Mouse (Mus musculus) bone marrow macrophage, adult 2 months (primary cell): ENCODE data around the gene Zc3h14.

ENCODE experiments used
- CTCF ChIP-seq: IDR thresholded peaks from 2 replicates; pipeline ENCODE4 v1.5.1; 2012; ENCODE audit warnings: low read depth, mild to moderate bottlenecking, low read length, moderate library complexity
- POLR2A ChIP-seq: IDR thresholded peaks from 2 replicates; pipeline ENCODE4 v1.6.1; 2012; ENCODE audit warnings: mild to moderate bottlenecking, low read depth, low read length, borderline replicate concordance

DNA sequence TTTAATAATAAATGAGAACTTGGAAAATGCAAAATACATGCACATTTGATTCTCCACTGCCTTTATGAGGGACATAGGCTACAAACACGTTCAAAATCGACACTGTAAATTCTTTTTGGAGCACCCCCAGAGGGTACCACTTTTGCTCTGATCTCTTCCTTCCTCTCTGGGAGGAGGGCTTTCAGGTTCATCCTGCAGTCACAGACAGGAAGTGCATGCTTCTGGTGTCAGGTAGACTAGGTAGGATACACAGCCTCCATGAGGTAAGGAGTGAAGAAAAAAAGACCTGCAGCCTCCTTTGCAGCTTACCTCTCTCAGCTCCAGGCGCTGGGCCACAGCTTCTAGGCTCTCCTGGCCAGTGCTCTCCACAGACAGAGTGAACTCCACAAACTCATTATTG lies 13.6 kb upstream of the Zc3h14 start:
- no peak for TF ChIP-seq POLR2A
- no peak for TF ChIP-seq CTCF
